Mouse (Mus musculus): ENCODE results near the gene Gadd45g. TPM values are rescaled to one million over a fixed set of nuclear protein-coding genes. Genes with fewer than 3 reads are reported as not detected.
A peak's percentile ranks its signal among the peaks of the same experiment; 100 is the strongest.

The Gadd45g gene
- polyA plus RNA-seq, 1 experiment = 668 TPM

DNA sequence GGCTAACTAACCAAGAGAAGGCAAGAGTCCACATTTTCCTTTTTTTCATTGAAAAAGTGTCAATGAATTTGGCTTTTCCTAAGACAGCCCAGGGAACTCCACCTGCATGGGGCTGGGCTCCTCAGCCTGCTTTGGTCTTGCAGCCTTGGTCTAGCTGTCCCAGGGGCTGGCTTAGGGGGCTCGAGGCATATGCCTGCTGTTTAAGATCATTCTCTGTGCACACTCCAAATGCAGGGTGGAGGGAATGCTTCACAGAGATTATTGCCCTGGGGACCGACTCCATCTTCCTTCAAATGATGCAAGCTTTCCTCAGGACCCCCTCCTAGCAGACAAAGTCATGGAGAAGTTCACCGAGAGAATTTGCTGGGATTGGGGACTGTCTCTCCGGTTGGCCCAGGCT, 3.2 kb upstream of the Gadd45g start:
- H3K27me3 ChIP-seq (replicated peaks) = no peaks in the 10 kb centered on the region
- H3K36me3 ChIP-seq (replicated peaks; ENCODE audit: low read length) = peaks cover 17% of the 10 kb centered on the region
- TF ChIP-seq FLI1 (IDR thresholded peaks at IDR 0.05; ENCODE audit: low read length) (no peak), GATA1 (IDR thresholded peaks at IDR 0.05; ENCODE audit: borderline replicate concordance, low read length) (no peak)
- H3K4me3 ChIP-seq (replicated peaks) = peak overlapping the region; percentile 92
- H3K9me3 ChIP-seq = no peaks in the 10 kb centered on the region
- peaks cover 72% of the 10 kb centered on the region for H3K4me1 ChIP-seq

DNA sequence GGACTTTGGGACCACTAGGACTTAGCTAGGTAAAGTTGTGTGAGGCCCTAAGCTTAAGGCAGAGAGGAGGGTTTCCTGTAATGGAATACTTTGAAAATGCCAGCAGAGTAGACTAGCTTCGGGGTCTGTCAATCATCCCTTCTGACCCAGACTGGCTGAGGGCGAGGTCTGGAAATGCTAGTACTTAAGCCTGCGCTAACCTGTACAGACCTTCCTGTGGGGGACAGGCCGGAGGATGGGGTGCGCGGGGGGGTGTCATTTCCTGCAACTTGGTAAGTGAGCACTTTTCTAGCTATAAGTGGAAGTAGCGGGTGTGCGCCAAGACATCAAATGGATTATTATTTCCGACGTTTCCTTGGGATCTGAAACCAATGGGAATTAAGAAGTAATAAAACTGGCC, 2.4 kb upstream of the Gadd45g start:
- Histone ChIP-seq H3K9me3 (no peaks in the 10 kb centered on the region), H3K4me3 (replicated peaks) (peak overlapping the region; percentile 51), H3K36me3 (replicated peaks; ENCODE audit: low read length) (peaks cover 19% of the 10 kb centered on the region), H3K4me1 (peaks cover 64% of the 10 kb centered on the region), H3K27me3 (replicated peaks) (no peaks in the 10 kb centered on the region)
- TF ChIP-seq FLI1 (IDR thresholded peaks at IDR 0.05; ENCODE audit: low read length) (no peak), GATA1 (IDR thresholded peaks at IDR 0.05; ENCODE audit: borderline replicate concordance, low read length) (no peak)

DNA sequence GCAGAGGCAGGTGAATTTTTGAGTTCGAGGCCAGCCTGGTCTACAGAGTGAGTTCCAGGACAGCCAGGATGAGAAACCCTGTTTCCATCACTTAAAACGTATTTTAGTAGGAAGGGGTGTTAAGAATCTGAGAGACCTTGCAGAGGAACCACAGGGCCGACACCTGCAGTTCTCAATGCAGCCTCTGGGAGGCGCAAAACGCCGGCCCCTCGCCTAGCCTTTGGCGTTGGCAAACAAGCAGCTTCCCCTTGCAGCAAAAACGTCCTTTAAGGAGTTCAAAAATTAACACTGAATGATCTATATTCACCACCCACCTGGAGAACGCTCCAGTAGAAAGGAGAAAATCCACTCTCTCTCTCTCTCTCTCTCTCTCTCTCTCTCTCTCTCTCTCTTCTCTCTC, 1.8 kb upstream of the Gadd45g start:
- Histone ChIP-seq H3K27me3 (replicated peaks) (no peaks in the 10 kb centered on the region), H3K36me3 (replicated peaks; ENCODE audit: low read length) (peaks cover 19% of the 10 kb centered on the region), H3K4me1 (peaks cover 63% of the 10 kb centered on the region), H3K4me3 (replicated peaks) (peak overlapping the region; percentile 62), H3K9me3 (no peaks in the 10 kb centered on the region)
- no peak for TF ChIP-seq FLI1 (IDR thresholded peaks at IDR 0.05; ENCODE audit: low read length)
- TF ChIP-seq GATA1 (IDR thresholded peaks at IDR 0.05; ENCODE audit: borderline replicate concordance, low read length) = no peak

DNA sequence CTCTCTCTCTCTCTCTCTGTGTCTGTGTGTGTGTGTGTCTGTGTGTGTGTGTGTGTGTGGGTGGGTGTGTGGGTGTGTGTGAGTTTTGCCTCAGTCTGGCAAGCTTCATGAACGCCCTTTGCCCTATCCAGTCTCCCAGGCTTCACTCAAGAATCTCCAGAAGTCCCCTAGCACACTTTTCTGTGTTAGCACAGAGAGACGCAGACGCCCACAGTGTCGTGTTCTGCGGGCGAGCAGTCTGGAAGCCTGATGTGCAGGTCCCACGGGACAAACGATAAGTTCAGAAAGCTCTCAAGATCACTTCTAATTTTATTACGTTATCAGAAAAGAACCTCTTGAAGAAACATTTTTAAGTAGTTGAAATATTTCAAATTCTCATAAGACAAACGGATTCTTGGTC, 1.4 kb upstream of the Gadd45g start:
- Histone ChIP-seq H3K9me3 (no peaks in the 10 kb centered on the region), H3K27me3 (replicated peaks) (no peaks in the 10 kb centered on the region), H3K4me3 (replicated peaks) (peak overlapping the region; percentile 100), H3K36me3 (replicated peaks; ENCODE audit: low read length) (peaks cover 19% of the 10 kb centered on the region), H3K4me1 (peaks cover 63% of the 10 kb centered on the region)
- TF ChIP-seq GATA1 (IDR thresholded peaks at IDR 0.05; ENCODE audit: borderline replicate concordance, low read length) = no peak
- TF ChIP-seq FLI1 (IDR thresholded peaks at IDR 0.05; ENCODE audit: low read length) = no peak

DNA sequence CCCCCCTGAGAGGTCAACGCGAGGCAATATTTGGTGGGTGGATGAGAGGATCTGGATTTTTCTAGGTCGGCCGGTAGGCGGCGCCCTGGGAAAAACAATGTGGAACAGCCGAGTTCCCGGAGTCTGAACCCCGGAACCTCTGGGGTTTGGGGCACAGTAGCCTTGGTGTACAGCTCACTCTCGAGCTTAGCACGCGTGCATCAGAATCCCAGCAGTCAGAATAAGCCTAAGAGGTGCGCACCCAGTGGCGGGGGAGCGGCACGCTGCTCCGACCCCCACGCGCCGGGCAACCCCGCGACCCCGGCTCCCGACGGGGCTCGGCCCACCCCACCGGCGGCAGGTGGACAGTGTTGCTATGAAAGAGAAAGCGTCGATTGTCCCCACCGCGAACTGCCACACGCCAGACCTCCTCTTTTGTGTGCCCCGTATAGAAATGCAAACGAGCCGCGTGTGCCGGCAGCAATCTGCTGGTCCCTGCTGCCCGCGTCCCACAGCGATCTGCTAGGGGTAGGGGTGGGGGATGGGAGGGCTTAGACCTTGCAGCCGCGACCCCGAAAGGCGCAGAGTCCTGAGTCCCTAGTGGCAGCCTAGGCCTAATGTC, 787 bp upstream of the Gadd45g start:
- no peaks in the 10 kb centered on the region for H3K27me3 ChIP-seq (replicated peaks)
- H3K36me3 ChIP-seq (replicated peaks; ENCODE audit: low read length) = peaks cover 19% of the 10 kb centered on the region
- peaks cover 63% of the 10 kb centered on the region for H3K4me1 ChIP-seq
- H3K4me3 ChIP-seq (replicated peaks) = peak overlapping the region; percentile 100
- no peaks in the 10 kb centered on the region for H3K9me3 ChIP-seq
- no peak for TF ChIP-seq FLI1 (IDR thresholded peaks at IDR 0.05; ENCODE audit: low read length)
- TF ChIP-seq GATA1 (IDR thresholded peaks at IDR 0.05; ENCODE audit: borderline replicate concordance, low read length) = no peak

DNA sequence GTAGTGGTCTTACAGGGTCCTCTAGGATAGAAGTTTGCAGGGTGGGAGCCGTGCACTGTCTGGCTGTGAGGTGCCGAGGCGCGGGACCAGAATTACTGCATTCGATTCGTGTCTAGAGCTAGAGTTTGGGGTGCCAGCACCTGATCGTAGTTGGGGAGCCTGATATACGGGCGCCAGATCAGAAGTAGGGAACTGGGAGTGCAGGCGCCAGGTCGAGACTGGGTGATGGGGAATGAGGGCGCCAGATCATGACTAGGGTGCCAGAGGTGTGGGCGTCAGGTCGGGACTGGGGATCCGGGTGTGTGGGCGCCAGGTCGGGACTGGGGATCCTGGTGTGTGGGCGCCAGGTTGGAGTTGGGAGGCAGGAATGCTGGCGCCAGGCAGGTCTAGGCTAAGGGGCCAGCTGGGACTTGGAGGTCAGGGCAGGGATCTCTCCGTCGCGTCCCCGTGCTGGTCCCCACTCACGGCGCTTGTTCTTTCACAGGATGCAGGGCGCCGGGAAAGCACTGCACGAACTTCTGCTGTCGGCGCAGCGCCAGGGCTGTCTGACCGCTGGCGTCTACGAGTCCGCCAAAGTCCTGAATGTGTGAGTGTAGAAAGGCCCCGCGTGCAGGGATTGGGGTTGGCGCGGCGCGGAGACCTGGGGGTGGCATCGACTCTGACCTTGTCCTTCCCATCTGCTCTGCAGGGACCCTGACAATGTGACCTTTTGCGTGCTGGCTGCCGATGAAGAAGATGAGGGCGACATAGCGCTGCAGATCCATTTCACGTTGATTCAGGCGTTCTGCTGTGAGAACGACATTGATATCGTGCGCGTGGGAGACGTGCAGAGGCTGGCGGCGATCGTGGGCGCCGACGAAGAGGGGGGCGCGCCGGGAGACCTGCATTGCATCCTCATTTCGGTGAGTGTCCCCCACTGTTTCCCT, 653 bp downstream of the Gadd45g start:
- TF ChIP-seq FLI1 (IDR thresholded peaks at IDR 0.05; ENCODE audit: low read length) = no peak
- no peak for TF ChIP-seq GATA1 (IDR thresholded peaks at IDR 0.05; ENCODE audit: borderline replicate concordance, low read length)
- H3K9me3 ChIP-seq = no peaks in the 10 kb centered on the region
- no peaks in the 10 kb centered on the region for H3K27me3 ChIP-seq (replicated peaks)
- H3K4me1 ChIP-seq = peaks cover 59% of the 10 kb centered on the region
- peak overlapping the region; percentile 100 for H3K4me3 ChIP-seq (replicated peaks)
- peaks cover 19% of the 10 kb centered on the region for H3K36me3 ChIP-seq (replicated peaks; ENCODE audit: low read length)

DNA sequence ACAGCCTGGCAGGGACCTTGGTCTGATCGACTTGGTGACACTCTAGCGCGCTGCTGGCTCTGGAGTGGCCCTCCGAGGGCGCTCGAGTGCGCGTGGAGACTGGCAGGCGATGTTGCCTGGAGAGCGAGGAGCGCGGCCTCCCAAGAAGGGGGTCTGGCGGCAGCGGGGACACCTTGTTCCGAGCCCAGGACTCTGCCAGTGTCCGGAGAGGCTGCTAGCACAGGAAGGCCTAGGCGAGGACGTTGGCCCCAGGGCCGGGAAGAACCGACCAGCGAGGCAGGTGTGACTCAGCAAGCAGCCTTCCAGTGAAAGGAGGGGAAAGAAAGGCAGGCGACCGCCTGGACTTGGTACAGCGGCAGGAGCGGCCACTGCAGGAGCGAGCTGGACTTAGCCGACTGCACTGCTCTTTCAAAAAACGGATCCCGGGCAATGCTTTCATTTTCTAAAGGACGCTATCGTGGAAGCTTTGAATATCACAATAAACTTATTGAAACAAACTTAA, 1.6 kb downstream of the Gadd45g start:
- Histone ChIP-seq H3K4me1 (peaks cover 59% of the 10 kb centered on the region), H3K27me3 (replicated peaks) (no peaks in the 10 kb centered on the region), H3K4me3 (replicated peaks) (peak overlapping the region; percentile 100), H3K36me3 (replicated peaks; ENCODE audit: low read length) (peaks cover 19% of the 10 kb centered on the region), H3K9me3 (no peaks in the 10 kb centered on the region)
- TF ChIP-seq FLI1 (IDR thresholded peaks at IDR 0.05; ENCODE audit: low read length) (no peak), GATA1 (IDR thresholded peaks at IDR 0.05; ENCODE audit: borderline replicate concordance, low read length) (no peak)

DNA sequence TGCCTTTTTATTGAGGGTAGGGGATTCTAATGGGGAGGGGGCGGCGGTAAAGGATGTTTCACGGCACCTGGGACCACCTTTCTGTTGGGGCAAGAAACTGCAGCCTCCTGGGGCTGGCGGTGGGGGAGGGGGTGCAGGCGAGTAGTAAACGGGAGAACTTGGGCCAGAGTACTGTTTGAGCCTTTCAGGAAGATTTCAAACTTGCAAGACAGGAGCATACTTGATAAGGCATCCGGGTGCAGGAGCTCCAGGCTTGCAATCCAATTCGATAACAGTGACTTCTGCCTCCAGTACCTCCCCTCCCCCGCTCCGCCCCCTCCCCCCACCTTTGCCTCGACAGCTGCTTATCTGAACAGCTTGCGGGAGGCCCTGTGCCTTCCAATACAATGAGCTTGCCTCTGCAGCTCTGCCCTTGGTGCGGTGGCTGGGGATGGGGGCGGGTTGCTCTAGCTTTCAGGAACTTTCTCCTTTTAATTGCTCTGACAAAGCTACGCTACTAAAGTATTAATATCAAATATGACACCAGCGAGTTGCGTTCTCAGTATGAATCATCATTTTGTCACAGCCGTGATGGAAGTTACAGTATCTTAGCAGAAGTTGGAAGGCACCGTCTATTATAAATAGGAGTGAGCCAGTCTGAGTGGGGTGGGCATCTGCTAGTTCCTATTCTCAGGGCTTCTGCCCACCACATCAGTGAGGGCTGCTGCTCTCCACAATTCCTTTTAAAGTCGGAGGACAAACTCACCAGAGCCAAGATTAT, 2.2 kb downstream of the Gadd45g start:
- TF ChIP-seq GATA1 (IDR thresholded peaks at IDR 0.05; ENCODE audit: borderline replicate concordance, low read length) = no peak
- no peak for TF ChIP-seq FLI1 (IDR thresholded peaks at IDR 0.05; ENCODE audit: low read length)
- Histone ChIP-seq H3K36me3 (replicated peaks; ENCODE audit: low read length) (peaks cover 19% of the 10 kb centered on the region), H3K4me3 (replicated peaks) (peak overlapping the region; percentile 100), H3K9me3 (no peaks in the 10 kb centered on the region), H3K4me1 (peaks cover 59% of the 10 kb centered on the region), H3K27me3 (replicated peaks) (no peaks in the 10 kb centered on the region)

DNA sequence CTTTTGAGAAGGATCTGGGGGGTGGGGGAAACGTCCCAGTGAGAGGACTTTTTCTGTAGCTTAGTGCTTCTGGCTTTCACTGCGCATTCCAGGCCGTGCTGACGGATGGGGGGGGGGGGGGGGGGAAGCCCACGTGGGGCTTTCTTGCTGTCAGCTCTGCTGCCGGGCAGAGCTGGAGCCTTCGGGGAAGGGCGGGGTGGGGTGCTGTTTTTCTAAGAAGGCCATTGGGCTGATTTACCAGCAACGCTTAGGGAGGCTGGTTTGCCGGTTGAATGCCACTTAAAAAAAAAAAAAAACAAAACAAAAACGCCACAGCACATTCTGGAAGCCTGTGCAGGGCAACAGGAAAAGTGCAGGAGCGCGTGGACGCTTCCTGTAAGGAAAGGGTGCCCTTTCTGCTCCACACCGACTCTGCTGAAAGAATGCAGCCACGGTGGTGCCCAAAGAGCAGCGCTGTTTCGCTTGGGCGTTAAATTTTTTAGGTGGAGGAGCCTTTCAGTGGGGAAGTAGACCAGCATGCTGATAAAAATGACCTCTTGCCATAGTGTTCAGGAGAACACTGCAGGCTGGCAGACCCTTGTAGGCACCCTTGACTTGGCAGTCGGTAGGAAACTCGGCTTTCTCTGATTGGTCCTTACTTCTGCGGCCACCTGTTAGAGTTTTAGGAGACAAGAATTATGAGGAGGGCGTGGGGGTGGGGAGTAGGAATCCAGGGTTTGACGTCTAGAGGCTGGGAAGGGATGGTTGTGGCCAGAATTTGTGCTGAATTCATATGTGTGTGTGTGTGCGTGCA, 3.0 kb downstream of the Gadd45g start:
- H3K4me3 ChIP-seq (replicated peaks) = peak overlapping the region; percentile 100
- peaks cover 19% of the 10 kb centered on the region for H3K36me3 ChIP-seq (replicated peaks; ENCODE audit: low read length)
- peaks cover 59% of the 10 kb centered on the region for H3K4me1 ChIP-seq
- peaks cover 1% of the 10 kb centered on the region for H3K27me3 ChIP-seq (replicated peaks)
- H3K9me3 ChIP-seq = no peaks in the 10 kb centered on the region
- TF ChIP-seq FLI1 (IDR thresholded peaks at IDR 0.05; ENCODE audit: low read length) (no peak), GATA1 (IDR thresholded peaks at IDR 0.05; ENCODE audit: borderline replicate concordance, low read length) (no peak)
